Mouse (Mus musculus) small intestine, adult 2 months (tissue): Measurements from ENCODE around the gene Slf1.

Experiments
- CTCF ChIP-seq: fragments of 200-500 bp; IDR thresholded peaks from 2 replicates; pipeline ENCODE4 v1.5.1; 2012; ENCODE audit warnings: low read depth, mild to moderate bottlenecking, control low read depth, inconsistent platforms, low read length, moderate library complexity, mixed read lengths; ENCODE audit not compliant: insufficient replicate concordance, insufficient read length; ENCODE audit errors: extremely low read depth
- POLR2A ChIP-seq: fragments of 200-500 bp; IDR thresholded peaks from 2 replicates; pipeline ENCODE4 v1.6.1; 2012; ENCODE audit warnings: low read depth, mild to moderate bottlenecking, control low read depth, inconsistent platforms, low read length, moderate library complexity

DNA sequence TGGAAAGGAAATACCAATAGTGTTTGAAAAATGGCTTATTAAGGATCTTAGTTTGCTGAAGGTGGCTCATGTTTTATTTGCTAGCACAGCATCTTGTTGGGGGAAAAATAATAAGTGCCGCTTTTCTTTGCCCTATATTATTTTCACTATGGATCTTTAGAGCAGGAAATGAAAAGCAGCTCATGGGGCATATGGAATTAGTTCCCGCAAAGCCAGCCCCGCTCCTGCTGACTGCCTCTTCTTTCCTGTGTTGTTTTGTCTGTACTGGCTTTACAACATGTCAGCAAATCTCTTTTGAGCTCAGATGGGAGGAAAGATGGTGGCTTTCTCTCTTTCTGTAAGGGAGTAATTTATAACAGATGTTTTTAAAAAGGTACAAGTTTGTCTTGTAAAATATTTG is 132.6 kb downstream of the Slf1 start:
- no peak for TF ChIP-seq CTCF
- TF ChIP-seq POLR2A, result no peak
